In genomic region chr3:84889648-84890047, GRCm38 (mm10) we compare ENCODE assay signal across 9 mouse cellular contexts.
DNase-seq lines count a peak whose midpoint lies in the region; ATAC-seq and TF ChIP-seq lines count a peak whose summit lies in the region.
"Had no signal": no experiment of that assay in that cellular context is flagged by ENCODE, and none has a peak within 500 bp of the region (broad histone marks: within the 10 kb centered on the region; RNA-seq: fewer than 3 reads in every experiment).

No protein-coding gene starts in this region.

- peak; percentile 69 for DNase-seq in hindbrain, postnatal 0 days (ENCODE audit: low spot score)
- DNase-seq in CH12.LX (ENCODE audit: extremely low read depth): peak; percentile 38
- peak; percentile 61 for DNase-seq in ZHBTc4 (ENCODE audit: low read depth, low spot score)
- peak; percentile 46 for DNase-seq in lung, postnatal 14 days
- no peak for DNase-seq in cerebellum, postnatal 4 days (ENCODE audit: low spot score in 2 of 2)
- DNase-seq in urinary bladder, postnatal 10 days (ENCODE audit: low spot score): no peak
- no peak for DNase-seq in spleen, postnatal 4 days (ENCODE audit: low spot score in 2 of 2)

- no peaks in the 10 kb centered on the region for H3K27me3 ChIP-seq in hindbrain, postnatal 0 days (ENCODE audit: insufficient read depth, low read length)
- H3K27me3 ChIP-seq in hindbrain, embryonic 16.5 days (replicated peaks; ENCODE audit: control insufficient read depth, insufficient read depth, low read length): no peaks in the 10 kb centered on the region
- no peaks in the 10 kb centered on the region for H3K27me3 ChIP-seq in CH12.LX (replicated peaks)

- dilution Hi-C loops in CH12.LX (cut with MboI; ENCODE audit: extremely low pct_ligation_motif_present, extremely low pct_unique_long_range_greater_than_20kb, low sequenced_read_pairs): no loop called here

- H3K4me1 ChIP-seq in hindbrain, postnatal 0 days (ENCODE audit: insufficient read depth, low read length): no peaks in the 10 kb centered on the region
- H3K4me1 ChIP-seq in hindbrain, embryonic 16.5 days (ENCODE audit: control insufficient read depth, insufficient read depth, low read depth, low read length): no peaks in the 10 kb centered on the region
- 0 out of 4 replicates have a peak, but pooled peaks cover 0 to 2% of the 10 kb centered on the region in 2 experiments for H3K4me1 ChIP-seq in CH12.LX (ENCODE audit: control insufficient read depth in 1 of 2, insufficient read depth in 2 of 2)

- H3K4me3 ChIP-seq in hindbrain, postnatal 0 days (ENCODE audit: low read length): no peak overlapping the region
- no peak overlapping the region for H3K4me3 ChIP-seq in hindbrain, embryonic 16.5 days (ENCODE audit: low read length)
- no peak overlapping the region for H3K4me3 ChIP-seq in CH12.LX (replicated peaks in 1 of 3; ENCODE audit: low read depth in 2 of 3, low read length in 2 of 3, poor library complexity in 1 of 3)

- WGBS in hindbrain, postnatal 0 days: 72% methylated on average over 1 of the region's 1 CpGs
- WGBS in hindbrain, embryonic 16.5 days: 63% methylated on average over 1 of the region's 1 CpGs

- no peak for TF ChIP-seq POLR2A in CH12.LX (IDR thresholded peaks at IDR 0.05; ENCODE audit: low read depth, low read length)

- no peak overlapping the region for H3K9ac ChIP-seq in hindbrain, postnatal 0 days (replicated peaks; ENCODE audit: low read length)
- H3K9ac ChIP-seq in hindbrain, embryonic 16.5 days (ENCODE audit: low read depth, low read length): no peak overlapping the region
- no peak overlapping the region for H3K9ac ChIP-seq in CH12.LX (ENCODE audit: insufficient read depth, low read depth)

- TF ChIP-seq CTCF in hindbrain, postnatal 0 days (IDR thresholded peaks at IDR 0.05; ENCODE audit: low read depth): peak; percentile 67
- TF ChIP-seq CTCF in CH12.LX (conservative IDR thresholded peaks at IDR 0.05 in 1 of 2, IDR thresholded peaks at IDR 0.05 in 1 of 2; ENCODE audit: low read depth in 2 of 2, low read length in 2 of 2): peak; percentile 10 to 75; a peak in 2 of 4 replicates

- TF ChIP-seq RAD21 in CH12.LX (IDR thresholded peaks at IDR 0.05; ENCODE audit: low read depth, low read length): peak; percentile 66

- H3K36me3 ChIP-seq in hindbrain, postnatal 0 days (ENCODE audit: insufficient read depth, low read length): no peaks in the 10 kb centered on the region
- no peaks in the 10 kb centered on the region for H3K36me3 ChIP-seq in hindbrain, embryonic 16.5 days (ENCODE audit: control insufficient read depth, insufficient read depth, low read length)
- H3K36me3 ChIP-seq in CH12.LX (replicated peaks in 1 of 2; ENCODE audit: control insufficient read depth in 1 of 2, insufficient read depth in 1 of 2, low read length in 1 of 2): peaks cover 7 to 59% of the 10 kb centered on the region in 2 experiments

- no peak for TF ChIP-seq EP300 in CH12.LX (IDR thresholded peaks at IDR 0.05; ENCODE audit: low read length)

- in situ Hi-C loops in CH12.LX (cut with MboI; ENCODE audit: low pct_ligation_motif_present, low pct_unique_long_range_greater_than_20kb, low sequenced_read_pairs): loop anchor here (25.0 kb wide), 1 partner anchor 552 kb away; no protein-coding TSS in a partner anchor

- H3K4me2 ChIP-seq in hindbrain, postnatal 0 days (ENCODE audit: low read depth, low read length): no peak overlapping the region
- H3K4me2 ChIP-seq in hindbrain, embryonic 16.5 days (ENCODE audit: low read length): no peak overlapping the region
- H3K4me2 ChIP-seq in CH12.LX (ENCODE audit: insufficient read depth, low read depth, poor library complexity, severe bottlenecking): no peak overlapping the region

- ATAC-seq in hindbrain, postnatal 0 days: no peak
- ATAC-seq in hindbrain, embryonic 16.5 days: no peak

- H3K9me3 ChIP-seq in hindbrain, postnatal 0 days (ENCODE audit: low read length): no peaks in the 10 kb centered on the region
- no peaks in the 10 kb centered on the region for H3K9me3 ChIP-seq in hindbrain, embryonic 16.5 days (ENCODE audit: control insufficient read depth, low read length)
- no peaks in the 10 kb centered on the region for H3K9me3 ChIP-seq in CH12.LX (replicated peaks; ENCODE audit: low read length)

- no peaks in the 10 kb centered on the region for H3K79me2 ChIP-seq in CH12.LX (replicated peaks; ENCODE audit: control insufficient read depth, extremely low read depth, insufficient read depth, poor library complexity, severe bottlenecking)

- no peak overlapping the region for H3K27ac ChIP-seq in hindbrain, postnatal 0 days
- H3K27ac ChIP-seq in hindbrain, embryonic 16.5 days (ENCODE audit: low read depth, low read length): no peak overlapping the region
- H3K27ac ChIP-seq in CH12.LX (ENCODE audit: insufficient read depth, low read depth): no peak overlapping the region
- H3K27ac ChIP-seq: macrophage had no signal

TF ChIP-seq in CH12.LX, 34 proteins besides CTCF, POLR2A, EP300 and RAD21:
- TF ChIP-seq ZC3H11A (IDR thresholded peaks at IDR 0.05; ENCODE audit: low read depth, low read length): peak; percentile 20; the same call in 1 of the 2 replicates
- no peak for TF ChIP-seq JUND (conservative IDR thresholded peaks at IDR 0.05; ENCODE audit: low read depth, low read length)
- TF ChIP-seq SMC3 (IDR thresholded peaks at IDR 0.05; ENCODE audit: low read depth, low read length): peak; percentile 73

Comparison
In these comparisons a context has a peak if more than half of its experiments do, and no peak if none do; other contexts are left out.
1. DNase-seq: peak in hindbrain, postnatal 0 days (single experiment), CH12.LX (single experiment), ZHBTc4 (single experiment) and lung, postnatal 14 days (single experiment); none in cerebellum, postnatal 4 days (0 of 2), urinary bladder, postnatal 10 days (single experiment) and spleen, postnatal 4 days (0 of 2).